Comparison of ENCODE assay signal across 28 mouse cellular contexts in genomic region chr12:72936751-72937150, GRCm38 (mm10). TPM values are rescaled to one million over a fixed set of nuclear protein-coding genes. Genes with fewer than 3 reads are reported as not detected.
"Had no signal": no experiment of that assay in that cellular context is flagged by ENCODE, and none has a peak within 500 bp of the region (broad histone marks: within the 10 kb centered on the region; RNA-seq: fewer than 3 reads in every experiment).

No protein-coding gene starts in this region.

- H3K4me3 ChIP-seq: kidney, embryonic 15.5 days; left cerebral cortex, adult 2 months; limb, embryonic 13.5 days; liver, embryonic 12.5 days; liver, embryonic 15.5 days; megakaryocyte, embryonic 14.5 days; midbrain, embryonic 12.5 days; neural tube, embryonic 12.5 days; stomach, embryonic 15.5 days had no signal

- H3K9me3 ChIP-seq: kidney, embryonic 15.5 days; limb, embryonic 13.5 days; liver, embryonic 12.5 days; liver, embryonic 15.5 days; megakaryocyte, embryonic 14.5 days; midbrain, embryonic 12.5 days; neural tube, embryonic 12.5 days; stomach, embryonic 15.5 days had no signal

- H3K36me3 ChIP-seq: kidney, embryonic 15.5 days; limb, embryonic 13.5 days; liver, embryonic 12.5 days; liver, embryonic 15.5 days; midbrain, embryonic 12.5 days; neural tube, embryonic 12.5 days; stomach, embryonic 15.5 days had no signal

- H3K27ac ChIP-seq: kidney, embryonic 15.5 days; left cerebral cortex, adult 2 months; limb, embryonic 13.5 days; liver, embryonic 12.5 days; liver, embryonic 15.5 days; macrophage; midbrain, embryonic 12.5 days; neural tube, embryonic 12.5 days; stomach, embryonic 15.5 days had no signal

- H3K9ac ChIP-seq: kidney, embryonic 15.5 days; limb, embryonic 13.5 days; liver, embryonic 12.5 days; liver, embryonic 15.5 days; midbrain, embryonic 12.5 days; neural tube, embryonic 12.5 days; stomach, embryonic 15.5 days had no signal

- DNase-seq: kidney, adult 11 months; kidney, adult 8-10 months; kidney, postnatal 10 days; kidney, postnatal 36 days; layer of hippocampus, postnatal 36 days; liver; lung, adult 18-20 months; lung, postnatal 14 days; right cerebral cortex, postnatal 25 days; spleen, adult 18-20 months; thymus, postnatal 25 days had no signal

- ATAC-seq: liver, embryonic 12.5 days had no signal

- H3K4me1 ChIP-seq: liver, embryonic 15.5 days had no signal

- H3K4me2 ChIP-seq: kidney, embryonic 15.5 days; limb, embryonic 13.5 days; liver, embryonic 12.5 days; liver, embryonic 15.5 days; midbrain, embryonic 12.5 days; neural tube, embryonic 12.5 days; stomach, embryonic 15.5 days had no signal

RNA-seq across cellular contexts. Expression of gene Six6, which starts 2.9 kb away (rescaled TPM):
- total RNA-seq: layer of hippocampus, adult 8-10 months; layer of hippocampus, postnatal 10 days; layer of hippocampus, postnatal 36 days; left cerebral cortex, adult 2 months; left cerebral cortex, postnatal 10 days; left cerebral cortex, postnatal 36 days; neutrophil, adult 5-6 weeks had no signal
- polyA plus RNA-seq: kidney, embryonic 15.5 days; limb, embryonic 13.5 days; liver, embryonic 12.5 days; liver, embryonic 15.5 days; lung, embryonic 16.5 days; macrophage; midbrain, embryonic 12.5 days; neural tube, embryonic 12.5 days; stomach, embryonic 15.5 days; thymus, postnatal 0 days had no signal

RNA-seq across cellular contexts. Expression of gene 4930447C04Rik, which starts 3.8 kb away (rescaled TPM):
- polyA plus RNA-seq: macrophage had no signal
